Mouse (Mus musculus) CH12.LX (cell line): Measurements from ENCODE around the gene Pacs2. TPM values are rescaled to one million over a fixed set of nuclear protein-coding genes. Genes with fewer than 3 reads are reported as not detected.

Source experiments
- DNase-seq: peaks from one replicate; pipeline ENCODE4 v3.0.0-alpha.2; 2013; ENCODE audit errors: extremely low read depth
- H3K27ac ChIP-seq: 2 replicates; pipeline ENCODE4 v1.5.1; 2012; ENCODE audit warnings: low read depth, mild to moderate bottlenecking, control low read depth, moderate library complexity; ENCODE audit not compliant: insufficient read depth
- H3K27me3 ChIP-seq: replicated peaks from 2 replicates; pipeline ENCODE3; 2012; ENCODE audit warnings: inconsistent platforms
- H3K36me3 ChIP-seq, 2 experiments: replicated peaks in 1 of 2; 2 replicates each; pipeline versions ENCODE3 to v1.6.1; 2012; ENCODE audit warnings: inconsistent platforms in 1 of 2, low read length in 1 of 2, mild to moderate bottlenecking in 1 of 2, mixed read lengths in 1 of 2, moderate library complexity in 1 of 2; ENCODE audit not compliant: control insufficient read depth in 1 of 2, insufficient read depth in 1 of 2
- H3K4me1 ChIP-seq, 2 experiments: 2 replicates each; pipeline ENCODE4 v1.6.1; 2012; ENCODE audit warnings: inconsistent platforms in 1 of 2, moderate library complexity in 1 of 2; ENCODE audit not compliant: insufficient read depth in 2 of 2, control insufficient read depth in 1 of 2
- H3K4me2 ChIP-seq: 2 replicates; pipeline ENCODE4 v1.6.1; 2012; ENCODE audit warnings: low read depth, mild to moderate bottlenecking, control low read depth; ENCODE audit not compliant: poor library complexity, insufficient read depth, severe bottlenecking
- H3K4me3 ChIP-seq, 3 experiments: fragments of 150-350 bp in 1 of 3; sonication (generic) in 1 of 3; replicated peaks in 1 of 3; 2 replicates each; pipeline versions ENCODE3 to v1.5.1; 2011 to 2012; ENCODE audit warnings: low read depth in 2 of 3, low read length in 2 of 3, mild to moderate bottlenecking in 2 of 3, moderate library complexity in 2 of 3, control low read depth in 1 of 3, improper control_type of control experiment in 1 of 3, inconsistent platforms in 1 of 3, mixed read lengths in 1 of 3; ENCODE audit not compliant: poor library complexity in 1 of 3
- H3K79me2 ChIP-seq: replicated peaks from 2 replicates; pipeline ENCODE4 v1.6.1; 2012; ENCODE audit warnings: mild to moderate bottlenecking, moderate library complexity; ENCODE audit not compliant: control insufficient read depth, poor library complexity, insufficient read depth, severe bottlenecking; ENCODE audit errors: extremely low read depth
- H3K9ac ChIP-seq: 2 replicates; pipeline ENCODE4 v1.6.1; 2012; ENCODE audit warnings: low read depth, mild to moderate bottlenecking, control low read depth, moderate library complexity; ENCODE audit not compliant: insufficient read depth
- H3K9me3 ChIP-seq: replicated peaks from 2 replicates; pipeline ENCODE3; 2012; ENCODE audit warnings: low read length, inconsistent platforms, mixed read lengths
- BHLHE40 ChIP-seq: IDR thresholded peaks from 2 replicates; pipeline ENCODE4 v1.6.1; 2011; ENCODE audit warnings: mild to moderate bottlenecking, low read depth, low read length, improper control_type of control experiment
- CHD2 ChIP-seq: IDR thresholded peaks from 2 replicates; pipeline ENCODE4 v1.6.1; 2011; ENCODE audit warnings: low read length, improper control_type of control experiment
- E2F4 ChIP-seq: IDR thresholded peaks from 2 replicates; pipeline ENCODE4 v1.6.1; 2011; ENCODE audit warnings: low read depth, low read length, improper control_type of control experiment; ENCODE audit not compliant: insufficient replicate concordance
- IRF4 ChIP-seq: IDR thresholded peaks from 2 replicates; pipeline ENCODE4 v1.6.1; 2014; ENCODE audit warnings: low read depth, mild to moderate bottlenecking, inconsistent platforms, low read length, improper control_type of control experiment
- MAX ChIP-seq: IDR thresholded peaks from 2 replicates; pipeline ENCODE4 v1.6.1; 2011; ENCODE audit warnings: low read length, improper control_type of control experiment
- MAZ ChIP-seq: IDR thresholded peaks from 2 replicates; pipeline ENCODE4 v1.6.1; 2012; ENCODE audit warnings: low read depth, mild to moderate bottlenecking, inconsistent platforms, low read length, improper control_type of control experiment, moderate library complexity
- MXI1 ChIP-seq: IDR thresholded peaks from 2 replicates; pipeline ENCODE4 v1.6.1; 2011; ENCODE audit warnings: mild to moderate bottlenecking, low read depth, low read length, improper control_type of control experiment
- NELFE ChIP-seq: IDR thresholded peaks from 2 replicates; pipeline ENCODE4 v1.6.1; 2011; ENCODE audit warnings: low read depth, low read length, improper control_type of control experiment
- POLR2AphosphoS2 ChIP-seq: IDR thresholded peaks from 2 replicates; pipeline ENCODE4 v1.6.1; 2011; ENCODE audit warnings: low read depth, low read length, improper control_type of control experiment
- SIN3A ChIP-seq: IDR thresholded peaks from 2 replicates; pipeline ENCODE4 v1.6.1; 2012; ENCODE audit warnings: low read length, improper control_type of control experiment, inconsistent platforms
- TBP ChIP-seq: conservative IDR thresholded peaks from 2 replicates; pipeline ENCODE4 v1.6.1; 2011; ENCODE audit warnings: low read depth, low read length, improper control_type of control experiment
- TCF12 ChIP-seq: IDR thresholded peaks from 2 replicates; pipeline ENCODE4 v1.6.1; 2014; ENCODE audit warnings: low read depth, mild to moderate bottlenecking, inconsistent platforms, low read length, improper control_type of control experiment
- UBTF ChIP-seq: IDR thresholded peaks from 2 replicates; pipeline ENCODE4 v1.6.1; 2012; ENCODE audit warnings: low read depth, mild to moderate bottlenecking, inconsistent platforms, low read length, improper control_type of control experiment, moderate library complexity
- USF1 ChIP-seq: IDR thresholded peaks from 2 replicates; pipeline ENCODE4 v1.6.1; 2014; ENCODE audit warnings: low read depth, mild to moderate bottlenecking, inconsistent platforms, low read length, improper control_type of control experiment
- USF2 ChIP-seq: conservative IDR thresholded peaks from 2 replicates; pipeline ENCODE4 v1.6.1; 2011; ENCODE audit warnings: low read depth, low read length, improper control_type of control experiment
- ZKSCAN1 ChIP-seq: IDR thresholded peaks from 2 replicates; pipeline ENCODE4 v1.6.1; 2012; ENCODE audit warnings: low read depth, inconsistent platforms, low read length, improper control_type of control experiment, borderline replicate concordance
- ZMIZ1 ChIP-seq: IDR thresholded peaks from 2 replicates; pipeline ENCODE4 v1.6.1; 2012; ENCODE audit warnings: low read depth, mild to moderate bottlenecking, inconsistent platforms, low read length, improper control_type of control experiment
- dilution Hi-C: fragments of 300-500 bp; cut with MboI; formaldehyde crosslinking; loops from 2 replicates; pipeline ENCODE4 v1.14.3; 2020; ENCODE audit warnings: low sequenced_read_pairs; ENCODE audit not compliant: extremely low pct_unique_long_range_greater_than_20kb, extremely low pct_ligation_motif_present
- in situ Hi-C: fragments of 300-500 bp; cut with MboI; formaldehyde crosslinking; loops from 3 replicates; pipeline ENCODE4 v1.14.3; 2019; ENCODE audit warnings: low sequenced_read_pairs, low pct_ligation_motif_present, low pct_unique_long_range_greater_than_20kb, mixed read lengths
- polyA plus RNA-seq: library from polyadenylated mRNA; unstranded; fragments of >175 nt; gene quantifications from 2 replicates; pipeline ENCODE4 v1.2.1, GENCODE M21; 2012; ENCODE audit warnings: low read depth; ENCODE audit not compliant: insufficient read length
- total RNA-seq, 2 experiments: library from RNA; depleted of rRNA; stranded (reverse); fragments of 300-350 nt in 1 of 2; fragments of >200 nt in 1 of 2; gene quantifications; 2 replicates each; pipeline ENCODE4 v1.2.3; 2012 to 2014

The Pacs2 gene
- total and polyA plus RNA-seq, 3 experiments: 3.1 to 7.1 (median 7.0) TPM

DNA sequence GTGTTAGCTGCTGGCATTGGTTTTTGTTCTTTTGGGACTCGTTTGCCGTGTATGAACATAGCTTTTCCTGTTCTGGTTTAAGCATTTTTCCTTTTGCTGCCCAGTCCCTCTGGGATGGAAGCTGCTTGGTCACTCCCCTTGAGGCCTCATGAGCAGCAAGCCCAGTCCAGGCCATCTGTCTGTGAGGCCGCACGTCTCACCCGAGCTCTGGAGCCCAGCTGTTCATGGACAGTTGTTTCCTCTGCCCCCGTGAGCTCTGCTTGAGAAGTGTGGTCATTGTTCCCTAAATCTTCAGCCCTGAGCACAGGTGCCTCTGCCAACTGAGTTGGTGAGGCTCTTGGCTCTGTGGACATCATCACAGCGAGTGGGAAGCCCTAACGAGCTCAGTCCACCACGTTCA lies 14.6 kb downstream of the Pacs2 start:
- peaks cover 0 to 26% of the 10 kb centered on the region in 2 experiments for H3K36me3 ChIP-seq
- no peaks in the 10 kb centered on the region for H3K27me3 ChIP-seq
- no peaks in the 10 kb centered on the region for H3K79me2 ChIP-seq
- no peak overlapping the region for H3K27ac ChIP-seq
- peaks cover 4% of the 10 kb centered on the region for H3K9me3 ChIP-seq
- H3K4me1 ChIP-seq: peaks cover 20 to 51% of the 10 kb centered on the region in 2 experiments
- no peak overlapping the region for H3K9ac ChIP-seq
- TF ChIP-seq MXI1 (no peak), TBP (no peak), BHLHE40 (no peak)
- no peak overlapping the region for H3K4me2 ChIP-seq
- DNase-seq: no peak
- no peak overlapping the region for H3K4me3 ChIP-seq
- in situ Hi-C loops: no loop called here
- dilution Hi-C loops: no loop called here

DNA sequence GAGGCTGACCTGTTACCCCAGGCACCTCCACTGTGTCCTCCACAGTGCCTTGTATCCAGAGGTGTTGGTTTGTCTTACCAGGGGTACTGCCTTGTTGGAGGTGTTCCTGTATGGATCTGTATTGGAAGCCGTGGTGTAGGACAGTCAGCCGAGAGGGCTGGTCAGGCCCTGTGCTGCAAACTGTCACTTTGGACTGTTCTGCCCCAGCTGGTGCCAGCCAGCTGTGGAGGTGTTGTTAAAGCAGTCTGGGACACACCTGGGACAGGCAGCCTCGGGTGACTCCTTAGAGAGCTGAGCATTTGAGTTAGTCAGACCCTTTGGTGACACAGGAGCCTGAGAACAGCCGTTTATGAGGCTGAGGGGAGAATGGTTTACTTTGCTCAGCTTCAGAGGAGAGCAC lies 15.7 kb downstream of the Pacs2 start:
- in situ Hi-C loops: no loop called here
- TF ChIP-seq MAZ (no peak), NELFE (no peak), CHD2 (no peak), MXI1 (no peak), ZKSCAN1 (no peak), TCF12 (no peak), ZMIZ1 (no peak), E2F4 (no peak), POLR2AphosphoS2 (no peak), UBTF (no peak), SIN3A (no peak), TBP (no peak), USF2 (no peak), IRF4 (no peak), USF1 (no peak), MAX (no peak)
- TF ChIP-seq, all 38 proteins: peak for 0
- H3K9me3 ChIP-seq: peaks cover 4% of the 10 kb centered on the region
- DNase-seq: no peak
- no peaks in the 10 kb centered on the region for H3K27me3 ChIP-seq
- dilution Hi-C loops: no loop called here
- no peak overlapping the region for H3K4me2 ChIP-seq
- no peaks in the 10 kb centered on the region for H3K79me2 ChIP-seq
- H3K4me1 ChIP-seq: peaks cover 14 to 39% of the 10 kb centered on the region in 2 experiments
- no peak overlapping the region for H3K27ac ChIP-seq
- H3K36me3 ChIP-seq: peaks cover 0 to 21% of the 10 kb centered on the region in 2 experiments
- H3K4me3 ChIP-seq: no peak overlapping the region
- H3K9ac ChIP-seq: no peak overlapping the region
